Mouse (Mus musculus): ENCODE measurements around the gene Hoxa3.

The Hoxa3 gene

DNA sequence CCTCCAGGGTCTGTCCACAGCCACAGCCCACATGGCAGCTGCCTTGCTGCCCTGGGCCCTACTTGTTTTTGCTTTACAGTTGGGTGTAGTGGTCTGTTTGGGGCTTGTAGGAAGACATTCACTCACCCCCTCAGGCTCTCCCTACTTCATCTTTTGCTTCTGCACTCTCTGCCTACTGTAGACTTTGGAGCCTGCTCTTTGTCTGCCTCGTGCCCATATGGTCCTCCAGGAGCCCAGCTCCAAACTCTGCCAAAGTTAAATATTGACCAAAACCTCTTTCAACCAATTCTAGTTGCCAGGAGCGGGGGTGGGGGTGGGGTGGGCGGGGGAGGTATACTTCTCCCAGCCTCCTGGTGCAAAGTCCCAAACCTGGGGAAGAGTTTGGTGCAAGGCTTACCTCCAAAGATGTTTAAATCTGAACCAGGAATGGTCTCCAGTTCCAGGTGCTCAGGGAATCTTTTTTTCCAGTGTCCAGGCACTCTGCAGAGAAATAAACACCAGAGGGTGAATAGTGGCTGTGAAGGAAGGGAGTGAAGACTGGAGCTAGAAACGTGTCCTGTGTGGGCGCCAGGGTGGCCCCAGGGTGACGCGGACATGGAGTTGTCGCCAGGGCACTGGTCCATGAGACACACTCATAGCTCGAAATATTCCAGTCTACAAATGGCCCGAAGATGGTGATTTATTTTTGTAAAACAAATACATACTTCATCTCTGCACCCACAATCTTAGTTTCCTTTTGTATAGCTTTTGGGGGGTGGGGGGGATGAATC lies 29.6 kb downstream of the Hoxa3 start:
- DNase-seq (ENCODE audit: low read depth, low spot score) = no peak

- no peak for DNase-seq (ENCODE audit: low read depth, low spot score)
These were observed 30.3 kb downstream of the Hoxa3 start for GRCm38 (mm10) chr6:52182793-52183192.

- no peak for DNase-seq (ENCODE audit: low read depth, low spot score)
These were observed 31.1 kb downstream of the Hoxa3 start for GRCm38 (mm10) chr6:52182030-52182429.

DNA sequence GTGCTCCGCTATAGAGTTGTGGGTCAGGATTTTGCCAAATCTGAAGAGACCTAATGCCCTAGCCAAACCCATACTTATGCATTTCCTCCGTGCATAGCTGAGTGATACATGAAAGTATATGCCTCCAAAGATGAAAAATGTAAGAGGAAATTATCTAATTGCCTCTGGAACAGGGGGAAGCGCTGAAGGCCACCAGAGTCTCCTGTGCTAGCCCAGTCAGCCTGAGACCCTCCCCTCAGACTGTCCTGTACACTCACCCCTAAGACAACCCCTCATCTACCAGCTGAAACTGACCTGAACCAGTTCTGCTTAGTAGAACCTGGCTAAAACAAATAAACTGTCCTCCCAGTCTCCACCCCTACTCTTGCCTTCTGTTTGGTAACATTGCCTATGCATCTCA lies 32.4 kb downstream of the Hoxa3 start:
- no peak for DNase-seq (ENCODE audit: low read depth, low spot score)

DNA sequence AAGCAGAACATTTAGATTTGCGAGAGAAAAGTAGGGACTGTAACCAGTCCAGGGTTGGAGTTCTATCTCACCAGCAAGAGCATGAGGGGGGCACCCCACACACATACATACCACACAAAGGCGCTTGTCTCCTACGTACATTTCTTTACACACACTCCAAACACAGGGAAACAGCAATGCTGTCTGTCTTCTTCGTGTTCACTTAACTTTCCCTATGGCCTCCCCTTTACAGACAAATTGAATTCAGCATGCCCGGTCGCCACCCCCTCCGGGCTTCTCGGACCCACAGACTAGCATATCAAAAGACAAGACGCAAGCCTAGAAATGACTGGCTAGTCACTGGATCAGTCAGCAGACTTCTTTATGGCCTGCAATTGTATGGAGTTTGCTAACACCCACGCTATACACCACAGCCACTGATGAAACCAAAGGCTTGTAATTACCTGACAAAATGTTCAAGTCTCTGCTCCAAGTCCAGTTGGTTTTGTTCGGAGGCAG lies 32.9 kb downstream of the Hoxa3 start:
- no peak for DNase-seq (ENCODE audit: low read depth, low spot score)

DNA sequence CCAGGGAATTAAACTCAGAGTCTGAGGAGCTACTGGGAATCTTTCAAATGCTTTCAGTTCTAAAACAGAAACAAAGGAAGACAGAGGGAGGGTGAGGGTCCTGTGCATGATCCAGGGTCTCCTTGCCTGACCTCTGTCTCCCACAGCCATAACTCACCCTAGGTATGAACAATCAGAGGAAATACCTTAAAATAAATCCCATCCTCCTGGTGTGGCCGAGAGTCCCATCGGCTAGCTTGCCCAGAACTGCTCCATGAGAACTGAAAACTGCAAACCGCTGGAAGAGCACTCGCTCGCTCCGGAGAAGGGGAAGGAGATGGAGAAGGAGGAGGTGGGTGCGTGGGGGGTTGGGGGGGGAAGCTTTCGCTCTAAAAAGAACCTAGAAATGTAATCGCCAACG lies 33.4 kb downstream of the Hoxa3 start:
- no peak for DNase-seq (ENCODE audit: low read depth, low spot score)

- no peak for DNase-seq (ENCODE audit: low read depth, low spot score)
These were observed 34.0 kb downstream of the Hoxa3 start for GRCm38 (mm10) chr6:52178918-52179665.

- DNase-seq (ENCODE audit: low read depth, low spot score) = no peak
These were observed 35.3 kb downstream of the Hoxa3 start for GRCm38 (mm10) chr6:52177806-52178205.

DNA sequence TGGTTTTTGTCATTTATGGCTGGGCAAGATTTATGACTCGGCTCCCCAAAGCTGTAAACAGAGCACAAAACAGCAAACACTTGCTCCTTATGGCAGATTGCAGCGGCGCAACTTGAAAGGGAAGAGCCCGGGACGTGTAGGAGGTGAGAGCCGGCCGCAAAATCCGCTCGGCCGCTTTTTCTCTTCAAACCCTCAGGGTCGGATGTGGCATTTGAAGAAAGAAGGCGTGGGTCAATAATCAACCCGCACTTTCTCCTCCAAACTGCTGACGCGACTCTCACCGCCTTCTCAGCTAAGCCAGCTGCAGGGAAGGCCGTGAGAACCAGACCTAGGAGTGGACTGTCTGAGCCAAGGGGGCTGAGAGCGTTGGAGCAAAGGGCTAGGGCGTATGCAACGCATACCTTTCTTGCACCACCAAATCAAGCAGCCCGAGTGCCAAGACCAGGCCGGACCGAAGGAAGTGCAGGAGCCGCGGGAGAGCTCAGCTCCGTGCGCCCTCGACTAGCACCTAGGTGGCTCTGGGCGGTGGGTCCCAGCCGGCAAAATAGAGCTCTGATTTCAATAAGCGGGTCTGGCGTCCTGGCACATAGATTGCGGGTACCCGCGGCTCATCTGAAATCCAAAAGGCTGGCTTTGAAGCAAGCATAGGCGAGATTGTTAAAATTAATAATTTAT lies 35.9 kb downstream of the Hoxa3 start, which contains the start of gene 5730596B20Rik:
TSS of gene 5730596B20Rik (plus strand) at position 438 of the 675 bp plus-strand sequence.
- DNase-seq (ENCODE audit: low read depth, low spot score) = peak; percentile 78

GRCm38 (mm10) chr6:52176391-52176790 lies 36.7 kb downstream of the Hoxa3 start:
- no peak for DNase-seq (ENCODE audit: low read depth, low spot score)

DNA sequence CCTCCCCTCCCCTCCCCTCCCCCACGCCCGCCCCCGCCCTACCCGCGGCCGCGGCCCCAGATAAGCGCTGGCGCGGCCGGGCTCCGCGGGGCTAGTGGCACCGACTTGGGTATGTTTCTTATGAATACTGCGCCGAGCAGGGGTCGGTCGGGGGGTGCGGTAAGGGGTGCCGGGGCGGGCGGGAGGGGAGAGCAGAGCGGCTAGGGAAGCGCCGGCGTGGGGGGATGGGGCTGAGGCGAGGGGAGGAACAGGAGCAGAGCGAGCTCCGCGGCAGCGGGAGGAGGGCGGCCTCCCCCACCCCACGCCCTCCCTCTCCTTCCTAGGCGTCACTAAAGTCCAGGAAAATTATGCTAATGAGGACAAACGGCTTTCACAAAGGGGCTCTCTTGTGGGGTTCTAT lies 37.3 kb downstream of the Hoxa3 start:
- no peak for DNase-seq (ENCODE audit: low read depth, low spot score)

DNA sequence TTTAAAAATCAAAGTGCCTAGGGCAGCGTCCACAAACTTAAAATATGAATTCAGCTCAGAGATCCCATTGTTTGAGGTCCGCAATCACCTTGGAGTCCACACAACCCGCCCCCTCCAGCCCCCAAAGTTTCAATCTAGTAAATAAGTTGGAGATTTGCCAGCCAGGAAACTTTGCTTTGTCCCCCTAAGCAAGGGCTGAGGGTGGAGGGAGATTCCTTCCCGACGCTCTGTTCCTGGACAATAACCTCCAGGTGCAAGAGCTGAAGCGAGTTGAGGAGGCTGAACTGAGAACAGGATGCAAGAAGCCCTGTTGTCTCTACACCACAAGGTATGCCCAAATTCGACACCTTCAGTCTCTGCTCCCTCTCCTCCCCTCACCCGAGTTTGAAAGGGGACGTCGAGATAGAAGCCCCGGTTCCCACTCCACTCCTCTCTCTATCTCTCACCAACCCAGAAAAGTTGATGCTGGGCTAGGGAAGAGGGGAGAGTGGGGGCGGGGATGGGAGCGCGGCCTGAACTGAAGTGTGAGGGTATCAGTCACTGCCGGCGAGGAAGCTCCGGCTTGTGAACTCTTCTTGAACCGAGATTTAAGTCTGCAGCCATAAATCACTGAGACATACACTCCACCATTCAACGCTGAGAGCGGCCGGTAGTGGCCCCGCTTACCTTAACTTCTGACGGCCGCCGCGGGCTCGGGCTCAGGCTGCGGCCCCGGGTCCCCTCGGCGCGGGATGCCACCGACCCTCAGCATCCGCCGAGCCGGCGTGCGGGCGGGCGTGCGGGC lies 38.0 kb downstream of the Hoxa3 start:
- DNase-seq (ENCODE audit: low read depth, low spot score) = no peak

DNA sequence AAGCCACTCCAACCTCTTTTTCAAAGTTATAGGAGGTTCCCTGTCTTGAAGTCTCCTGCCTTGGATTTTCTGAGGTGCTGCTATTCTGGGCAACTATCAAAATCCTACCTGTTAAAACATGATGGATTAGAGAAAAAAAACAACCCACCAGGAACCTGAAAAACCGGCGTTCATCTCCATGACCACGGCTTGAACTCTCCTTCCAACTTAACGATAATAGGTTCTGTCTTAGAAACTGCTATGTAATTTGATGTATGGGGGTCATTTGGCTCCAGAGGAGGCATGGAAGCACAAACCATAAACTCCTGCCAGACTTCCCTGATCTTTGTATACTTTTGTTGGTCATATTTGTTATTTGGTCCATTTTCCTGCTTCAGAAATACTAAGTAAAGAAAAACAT lies 39.5 kb downstream of the Hoxa3 start:
- DNase-seq (ENCODE audit: low read depth, low spot score) = no peak

GRCm38 (mm10) chr6:52172501-52172900 lies 40.6 kb downstream of the Hoxa3 start:
- DNase-seq (ENCODE audit: low read depth, low spot score) = peak; percentile 87

- DNase-seq (ENCODE audit: low read depth, low spot score) = no peak
These were observed 41.2 kb downstream of the Hoxa3 start for GRCm38 (mm10) chr6:52171938-52172337.

GRCm38 (mm10) chr6:52171331-52171730 lies 41.8 kb downstream of the Hoxa3 start:
- no peak for DNase-seq (ENCODE audit: low read depth, low spot score)

GRCm38 (mm10) chr6:52170898-52171223 lies 42.3 kb downstream of the Hoxa3 start:
- no peak for DNase-seq (ENCODE audit: low read depth, low spot score)

GRCm38 (mm10) chr6:52170166-52170897 lies 42.8 kb downstream of the Hoxa3 start:
- DNase-seq (ENCODE audit: low read depth, low spot score) = no peak

DNA sequence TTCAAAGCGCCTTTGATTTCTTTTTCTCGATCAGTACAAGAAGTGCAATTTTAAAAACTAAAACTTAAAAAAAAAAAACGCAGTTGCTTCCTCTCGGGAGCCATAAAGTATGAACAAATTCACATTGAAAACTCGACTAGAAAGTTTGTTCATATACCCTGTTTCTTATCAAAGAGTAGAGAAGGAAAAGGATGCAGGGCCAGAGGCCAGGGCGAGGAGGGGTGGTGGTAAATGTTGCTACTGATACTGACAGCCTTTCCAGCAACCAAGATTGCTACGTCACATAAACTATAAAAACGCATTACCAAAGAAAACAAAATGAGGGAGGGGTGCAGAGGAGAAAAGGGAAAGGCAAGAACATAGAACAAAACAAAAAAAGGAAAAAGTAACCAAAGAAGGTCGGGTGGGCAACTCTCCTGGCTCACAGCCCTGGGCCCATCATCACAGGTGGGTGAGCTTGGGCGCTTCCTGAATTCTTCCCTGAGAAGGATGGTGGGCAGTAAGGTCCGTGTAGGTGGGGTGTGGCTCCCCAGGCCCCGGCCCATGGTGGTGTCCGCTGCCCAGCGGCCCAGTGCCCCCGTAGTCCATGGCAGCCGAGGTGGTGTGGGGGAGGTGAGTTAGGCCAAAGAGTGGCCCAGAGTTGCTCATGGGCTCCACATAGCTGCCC lies 43.5 kb downstream of the Hoxa3 start:
- no peak for DNase-seq (ENCODE audit: low read depth, low spot score)

Data from forelimb bud, embryonic 11.5 days (tissue).